Mouse (Mus musculus): Measurements from ENCODE around the gene Trappc2. TPM values are rescaled to one million over a fixed set of nuclear protein-coding genes. Genes with fewer than 3 reads are reported as not detected.

Trappc2 gene
- polyA plus RNA-seq, 1 experiment from 2014 or later, result 26.2 TPM

- H3K4me1 ChIP-seq, result no peaks in the 10 kb centered on the region
- peak overlapping the region; percentile 48 for H3K4me2 ChIP-seq
- no peak overlapping the region for H3K9ac ChIP-seq
- no peaks in the 10 kb centered on the region for H3K27me3 ChIP-seq (replicated peaks)
- H3K9me3 ChIP-seq, result no peaks in the 10 kb centered on the region
- no peak overlapping the region for H3K27ac ChIP-seq
- WGBS, result 68% methylated on average over 6 of the region's 6 CpGs
- H3K4me3 ChIP-seq (replicated peaks), result no peak overlapping the region
- no peak for ATAC-seq (ENCODE audit: insufficient read depth, low FRiP score, low read depth)
- no peaks in the 10 kb centered on the region for H3K36me3 ChIP-seq
Observed at GRCm38 (mm10) chrX:166477393-166477792, 37.0 kb downstream of the Trappc2 start.

DNA sequence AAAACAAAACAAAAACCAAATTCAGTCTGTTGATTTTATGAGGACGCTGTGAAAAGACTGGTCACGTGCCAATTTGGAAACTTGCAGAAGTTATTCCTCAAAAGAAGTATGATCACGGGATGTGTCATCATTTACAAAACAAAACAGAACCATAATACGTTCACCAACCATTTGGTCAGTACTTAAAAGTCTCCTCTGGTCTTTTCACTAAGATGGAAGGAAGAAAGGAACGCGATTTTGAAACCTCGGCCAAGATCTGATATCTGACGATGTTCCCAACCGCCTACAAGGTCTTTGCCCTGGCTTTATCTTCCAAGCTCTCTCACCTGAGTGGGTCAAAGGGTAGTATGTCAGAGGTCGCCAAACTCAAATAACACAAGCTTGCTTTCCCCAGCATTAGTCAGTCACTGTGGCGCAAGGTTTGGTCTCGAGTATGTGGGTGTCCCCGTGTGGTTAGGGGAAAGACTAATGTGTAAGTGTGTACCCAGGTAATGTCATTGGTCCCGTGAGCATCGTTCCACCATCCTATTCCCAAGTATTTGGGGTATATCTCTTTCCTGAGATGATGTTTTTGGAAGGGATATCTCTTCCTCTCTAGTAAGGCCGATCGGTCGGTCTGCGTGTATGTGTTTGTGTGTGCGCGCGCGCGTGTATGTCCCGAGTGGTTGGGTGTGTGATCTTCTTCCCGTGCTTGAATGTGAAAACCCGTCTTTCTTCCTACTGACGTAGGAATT lies 38.4 kb downstream of the Trappc2 start:
- peak overlapping the region; percentile 83; the same call in 1 of the 2 replicates for H3K27ac ChIP-seq
- ATAC-seq (ENCODE audit: insufficient read depth, low FRiP score, low read depth), result no peak
- peak overlapping the region; percentile 58 for H3K4me3 ChIP-seq (replicated peaks)
- H3K9me3 ChIP-seq, result no peaks in the 10 kb centered on the region
- no peaks in the 10 kb centered on the region for H3K4me1 ChIP-seq
- H3K4me2 ChIP-seq, result peak overlapping the region; percentile 48
- 23% methylated on average over 28 of the region's 28 CpGs for WGBS
- no peaks in the 10 kb centered on the region for H3K27me3 ChIP-seq (replicated peaks)
- H3K9ac ChIP-seq, result peak overlapping the region; percentile 56; the same call in 1 of the 2 replicates
- H3K36me3 ChIP-seq, result no peaks in the 10 kb centered on the region

GRCm38 (mm10) chrX:166479365-166479983 lies 39.1 kb downstream of the Trappc2 start, which contains the start of gene Rab9:
Rab9 (minus strand) TSS chrX:166479867.
- 21% methylated on average over 41 of the region's 41 CpGs for WGBS
- H3K27ac ChIP-seq, result peak within 1 kb of the TSS; percentile 83; the same call in 1 of the 2 replicates
- H3K4me3 ChIP-seq (replicated peaks), result peak within 1 kb of the TSS; percentile 58
- no peaks in the 10 kb centered on the region for H3K4me1 ChIP-seq
- H3K36me3 ChIP-seq, result no peaks in the 10 kb centered on the region
- H3K9ac ChIP-seq, result peak within 1 kb of the TSS; percentile 56; the same call in 1 of the 2 replicates
- H3K9me3 ChIP-seq, result no peaks in the 10 kb centered on the region
- peak; percentile 99 for ATAC-seq (ENCODE audit: insufficient read depth, low FRiP score, low read depth)
- no peaks in the 10 kb centered on the region for H3K27me3 ChIP-seq (replicated peaks)
- peak within 1 kb of the TSS; percentile 48 for H3K4me2 ChIP-seq

DNA sequence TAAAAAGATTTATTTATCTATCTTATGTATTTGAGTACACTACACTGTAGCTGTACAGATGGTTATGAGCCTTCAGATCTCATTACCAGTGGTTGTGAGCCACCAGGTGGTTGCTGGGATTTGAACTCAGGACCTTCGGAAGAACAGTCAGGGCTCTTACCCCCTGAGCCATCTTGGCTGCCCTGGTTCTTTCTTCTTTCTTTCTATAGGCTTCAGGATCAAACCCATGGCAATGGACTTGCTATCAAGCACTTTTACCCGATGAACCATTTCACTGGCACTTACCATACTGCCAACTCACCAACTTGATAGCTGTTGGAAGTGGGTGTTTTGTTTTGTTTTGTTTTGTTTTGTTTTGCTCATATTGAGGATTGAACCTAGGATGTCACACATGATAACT lies 54.7 kb downstream of the Trappc2 start:
- no peak overlapping the region for H3K4me2 ChIP-seq
- WGBS, result 91% methylated on average over 2 of the region's 2 CpGs
- ATAC-seq (ENCODE audit: insufficient read depth, low FRiP score, low read depth), result no peak

DNA sequence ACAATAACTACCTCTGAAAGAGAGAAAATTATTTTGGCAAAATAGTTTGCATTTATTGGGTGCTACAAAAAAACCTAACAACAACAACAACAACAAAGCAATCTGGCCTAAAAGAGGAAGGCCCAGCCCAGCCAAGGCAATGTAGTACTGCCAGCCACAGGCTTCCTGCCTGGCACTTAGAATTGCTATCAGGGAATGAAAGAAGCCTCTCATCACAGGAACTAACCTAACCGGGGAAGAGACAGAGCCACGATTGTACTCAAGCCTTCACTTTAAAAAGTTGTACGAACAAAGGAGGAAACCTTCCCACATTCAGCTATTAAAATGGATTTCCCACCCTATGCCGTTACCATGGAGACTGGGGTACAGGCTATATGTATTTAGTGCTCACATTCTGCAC lies 57.4 kb downstream of the Trappc2 start:
- 74% methylated on average over 4 of the region's 4 CpGs for WGBS
- Histone ChIP-seq H3K4me2 (no peak overlapping the region), H3K4me3 (replicated peaks) (no peak overlapping the region), H3K9ac (no peak overlapping the region), H3K36me3 (no peaks in the 10 kb centered on the region), H3K9me3 (no peaks in the 10 kb centered on the region), H3K4me1 (no peaks in the 10 kb centered on the region), H3K27ac (no peak overlapping the region), H3K27me3 (replicated peaks) (no peaks in the 10 kb centered on the region)
- no peak for ATAC-seq (ENCODE audit: insufficient read depth, low FRiP score, low read depth)

More for the DNA sequence above, 54.7 kb downstream of the Trappc2 start:
- Histone ChIP-seq H3K9ac (no peak overlapping the region), H3K4me1 (no peaks in the 10 kb centered on the region), H3K36me3 (no peaks in the 10 kb centered on the region), H3K27ac (no peak overlapping the region), H3K9me3 (no peaks in the 10 kb centered on the region), H3K27me3 (replicated peaks) (no peaks in the 10 kb centered on the region), H3K4me3 (replicated peaks) (no peak overlapping the region)

DNA sequence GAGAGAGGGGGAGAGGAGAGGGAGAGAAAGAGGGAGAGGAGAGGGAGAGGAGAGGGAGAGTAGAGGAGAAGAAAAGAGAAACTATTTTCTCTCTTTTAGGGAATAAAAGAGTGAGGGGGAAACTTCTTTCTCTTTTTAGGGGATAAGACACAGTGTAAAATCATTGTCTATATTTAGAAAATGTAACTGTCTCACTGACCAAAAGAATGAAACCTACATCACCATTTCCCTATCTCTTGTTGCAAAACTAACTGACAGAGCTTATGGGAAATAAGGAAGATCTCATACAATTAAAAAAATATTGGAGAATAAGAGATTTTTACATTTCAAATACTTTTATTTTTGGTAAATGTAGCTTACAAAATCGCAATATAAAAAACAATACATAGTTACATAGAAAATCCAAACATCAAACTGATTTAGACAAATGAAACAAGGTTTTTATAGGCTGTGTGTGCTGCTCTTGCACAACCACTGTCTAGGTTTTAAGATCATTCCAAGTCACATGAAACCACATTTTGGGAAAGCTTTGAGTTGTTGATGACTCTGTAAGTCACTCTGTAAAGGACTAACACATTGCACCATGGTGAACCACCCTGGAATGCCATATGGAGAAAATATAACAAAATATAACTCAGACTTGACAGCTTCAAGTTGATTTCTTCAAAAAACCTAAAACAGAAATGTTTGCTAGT lies 59.3 kb downstream of the Trappc2 start:
- 68% methylated on average over 1 of the region's 1 CpGs for WGBS

More for the DNA sequence above, 59.3 kb downstream of the Trappc2 start:
- H3K27ac ChIP-seq, result no peak overlapping the region
- no peaks in the 10 kb centered on the region for H3K9me3 ChIP-seq
- H3K9ac ChIP-seq, result no peak overlapping the region
- H3K36me3 ChIP-seq, result no peaks in the 10 kb centered on the region
- no peak overlapping the region for H3K4me2 ChIP-seq
- no peak overlapping the region for H3K4me3 ChIP-seq (replicated peaks)
- no peaks in the 10 kb centered on the region for H3K27me3 ChIP-seq (replicated peaks)
- no peak for ATAC-seq (ENCODE audit: insufficient read depth, low FRiP score, low read depth)
- no peaks in the 10 kb centered on the region for H3K4me1 ChIP-seq

Other genes starting within 250 kb of the Trappc2 start
- 33.5 and 39.0 TPM in 2 replicates for gene Gpm6b, start 201.7 kb upstream of the Trappc2 start, polyA plus RNA-seq (2015; fragmentation: Nextera tagmentation; extraction: Ambion mirVana)
- gene Ofd1, start 130 bp downstream of the Trappc2 start, polyA plus RNA-seq (2015; fragmentation: Nextera tagmentation; extraction: Ambion mirVana), result 5.7 and 6.0 TPM in 2 replicates
- gene Rab9, start 39.3 kb downstream of the Trappc2 start, polyA plus RNA-seq (2015; fragmentation: Nextera tagmentation; extraction: Ambion mirVana), result 56.5 and 57.3 TPM in 2 replicates
- 4.8 and 5.9 TPM in 2 replicates for gene Tceanc, start 78.0 kb downstream of the Trappc2 start, polyA plus RNA-seq (2015; fragmentation: Nextera tagmentation; extraction: Ambion mirVana)
- gene Egfl6, start 145.1 kb downstream of the Trappc2 start, polyA plus RNA-seq (2015; fragmentation: Nextera tagmentation; extraction: Ambion mirVana), result 12.7 and 14.9 TPM in 2 replicates